26 mouse cellular contexts compared by ENCODE assay signal in genomic region chr15:79313848-79314369, GRCm38 (mm10). TPM values are rescaled to one million over a fixed set of nuclear protein-coding genes. Genes with fewer than 3 reads are reported as not detected.
A peak's percentile ranks its signal among the peaks of the same experiment; 100 is the strongest.
DNase-seq lines count a peak whose midpoint lies in the region; ATAC-seq and TF ChIP-seq lines count a peak whose summit lies in the region.
"Had no signal": no experiment of that assay in that cellular context is flagged by ENCODE, and none has a peak within 500 bp of the region (broad histone marks: within the 10 kb centered on the region; RNA-seq: fewer than 3 reads in every experiment).

No protein-coding gene starts in this region.

- no peak for DNase-seq in hindbrain, postnatal 0 days (ENCODE audit: low spot score)
- no peak for DNase-seq in lung, postnatal 4 days
- peak; percentile 50 for DNase-seq in adipocyte (ENCODE audit: low spot score)
- DNase-seq in brain, adult 2 months (ENCODE audit: low read depth, low spot score), result peak; percentile 23
- DNase-seq in left cerebral cortex, postnatal 36 days (ENCODE audit: low spot score in 2 of 2), result no peak
- DNase-seq: adrenal gland, adult 2 months; adrenal gland, postnatal 36 days; B cell, adult 2 months; cerebellum, adult 8-10 months; cerebellum, postnatal 25 days; gastrocnemius, postnatal 25 days; heart, adult 11 months; heart, postnatal 14 days; thymus, postnatal 14 days had no signal

- no peak overlapping the region for H3K4me3 ChIP-seq in hindbrain, postnatal 0 days (ENCODE audit: low read length)
- no peak overlapping the region for H3K4me3 ChIP-seq in hindbrain, embryonic 16.5 days (ENCODE audit: low read length)
- no peak overlapping the region for H3K4me3 ChIP-seq in lung, embryonic 16.5 days (ENCODE audit: low read length)
- H3K4me3 ChIP-seq: embryonic facial prominence, embryonic 10.5 days; embryonic facial prominence, embryonic 15.5 days; forebrain, embryonic 12.5 days; limb, embryonic 13.5 days; megakaryocyte, embryonic 14.5 days; midbrain, embryonic 13.5 days had no signal

- no peaks in the 10 kb centered on the region for H3K36me3 ChIP-seq in hindbrain, postnatal 0 days (ENCODE audit: insufficient read depth, low read length)
- peaks cover 5% of the 10 kb centered on the region; the same call in 1 of the 2 replicates for H3K36me3 ChIP-seq in hindbrain, embryonic 16.5 days (ENCODE audit: control insufficient read depth, insufficient read depth, low read length)
- H3K36me3 ChIP-seq in lung, embryonic 16.5 days (ENCODE audit: control insufficient read depth, insufficient read depth, low read length), result peaks cover 8% of the 10 kb centered on the region; the same call in 1 of the 2 replicates

- ATAC-seq in hindbrain, postnatal 0 days, result peak; percentile 74; the same call in 1 of the 2 replicates
- ATAC-seq in hindbrain, embryonic 16.5 days, result no peak
- peak; percentile 64; the same call in 1 of the 2 replicates for ATAC-seq in lung, embryonic 16.5 days (ENCODE audit: low read depth)
- ATAC-seq: intestine, postnatal 0 days; midbrain, embryonic 13.5 days had no signal

- no peaks in the 10 kb centered on the region for H3K27me3 ChIP-seq in hindbrain, postnatal 0 days (ENCODE audit: insufficient read depth, low read length)
- no peaks in the 10 kb centered on the region for H3K27me3 ChIP-seq in hindbrain, embryonic 16.5 days (replicated peaks; ENCODE audit: control insufficient read depth, insufficient read depth, low read length)
- no peaks in the 10 kb centered on the region for H3K27me3 ChIP-seq in lung, embryonic 16.5 days (ENCODE audit: control insufficient read depth, insufficient read depth, low read depth, low read length)
- H3K27me3 ChIP-seq: embryonic facial prominence, embryonic 15.5 days; forebrain, embryonic 12.5 days; limb, embryonic 13.5 days; megakaryocyte, embryonic 14.5 days; midbrain, embryonic 13.5 days had no signal

- intact Hi-C loops in left cerebral cortex, postnatal 36 days (cut with DNase I), result no loop called here

- H3K4me2 ChIP-seq in hindbrain, postnatal 0 days (ENCODE audit: low read depth, low read length), result no peak overlapping the region
- H3K4me2 ChIP-seq in hindbrain, embryonic 16.5 days (ENCODE audit: low read length), result no peak overlapping the region
- no peak overlapping the region for H3K4me2 ChIP-seq in lung, embryonic 16.5 days (ENCODE audit: low read depth, low read length)
- H3K4me2 ChIP-seq: embryonic facial prominence, embryonic 15.5 days; forebrain, embryonic 12.5 days; limb, embryonic 13.5 days; midbrain, embryonic 13.5 days had no signal

- H3K27ac ChIP-seq in hindbrain, postnatal 0 days, result no peak overlapping the region
- H3K27ac ChIP-seq in hindbrain, embryonic 16.5 days (ENCODE audit: low read depth, low read length), result no peak overlapping the region
- H3K27ac ChIP-seq in lung, embryonic 16.5 days (ENCODE audit: low read length), result no peak overlapping the region
- H3K27ac ChIP-seq: embryonic facial prominence, embryonic 10.5 days; embryonic facial prominence, embryonic 15.5 days; forebrain, embryonic 12.5 days; limb, embryonic 13.5 days; liver, embryonic 14.5 days; midbrain, embryonic 13.5 days had no signal

- H3K9ac ChIP-seq in hindbrain, postnatal 0 days (replicated peaks; ENCODE audit: low read length), result no peak overlapping the region
- no peak overlapping the region for H3K9ac ChIP-seq in hindbrain, embryonic 16.5 days (ENCODE audit: low read depth, low read length)
- no peak overlapping the region for H3K9ac ChIP-seq in lung, embryonic 16.5 days (ENCODE audit: low read length)
- H3K9ac ChIP-seq: embryonic facial prominence, embryonic 15.5 days; forebrain, embryonic 12.5 days; limb, embryonic 13.5 days; liver, embryonic 14.5 days; midbrain, embryonic 13.5 days had no signal

- no peaks in the 10 kb centered on the region for H3K9me3 ChIP-seq in hindbrain, postnatal 0 days (ENCODE audit: low read length)
- H3K9me3 ChIP-seq in hindbrain, embryonic 16.5 days (ENCODE audit: control insufficient read depth, low read length), result no peaks in the 10 kb centered on the region
- no peaks in the 10 kb centered on the region for H3K9me3 ChIP-seq in lung, embryonic 16.5 days (ENCODE audit: control insufficient read depth, low read length)
- H3K9me3 ChIP-seq: embryonic facial prominence, embryonic 10.5 days; embryonic facial prominence, embryonic 15.5 days; forebrain, embryonic 12.5 days; limb, embryonic 13.5 days; megakaryocyte, embryonic 14.5 days; midbrain, embryonic 13.5 days had no signal

- no peaks in the 10 kb centered on the region for H3K4me1 ChIP-seq in hindbrain, postnatal 0 days (ENCODE audit: insufficient read depth, low read length)
- H3K4me1 ChIP-seq in hindbrain, embryonic 16.5 days (ENCODE audit: control insufficient read depth, insufficient read depth, low read depth, low read length), result no peaks in the 10 kb centered on the region
- H3K4me1 ChIP-seq in lung, embryonic 16.5 days (replicated peaks; ENCODE audit: control insufficient read depth, insufficient read depth, low read length), result no peaks in the 10 kb centered on the region
- H3K4me1 ChIP-seq: embryonic facial prominence, embryonic 15.5 days; forebrain, embryonic 12.5 days; limb, embryonic 13.5 days; megakaryocyte, embryonic 14.5 days; midbrain, embryonic 13.5 days had no signal

- WGBS in hindbrain, postnatal 0 days, result 62% methylated on average over 8 of the region's 8 CpGs
- 74% methylated on average over 8 of the region's 8 CpGs for WGBS in hindbrain, embryonic 16.5 days
- 46% methylated on average over 8 of the region's 8 CpGs for WGBS in lung, embryonic 16.5 days

- TF ChIP-seq CTCF in hindbrain, postnatal 0 days (IDR thresholded peaks at IDR 0.05; ENCODE audit: low read depth), result no peak

RNA-seq across cellular contexts. Expression of gene Pla2g6, which starts 14.3 kb away (rescaled TPM):
- total RNA-seq in hindbrain, postnatal 0 days (2014; rRNA removed), result 24.3 and 28.8 TPM in 2 replicates
- 15.2 and 15.7 TPM in 2 replicates for polyA plus RNA-seq in hindbrain, postnatal 0 days (2015; fragmentation: Nextera tagmentation; extraction: Ambion mirVana)
- 23.0 and 29.3 TPM in 2 replicates for polyA plus RNA-seq in hindbrain, embryonic 16.5 days (2015; fragmentation: Nextera tagmentation; extraction: Ambion mirVana)
- polyA plus RNA-seq in lung, embryonic 16.5 days (2015; fragmentation: Nextera tagmentation; extraction: Ambion mirVana), result 20.1 and 22.4 TPM in 2 replicates
- total RNA-seq in left cerebral cortex, postnatal 36 days (2021), result 10 to 100 TPM; 21.7 to 25.9 TPM

RNA-seq across cellular contexts. Expression of gene Baiap2l2, which starts 28.6 kb away (rescaled TPM):
- total RNA-seq in hindbrain, postnatal 0 days (2014; rRNA removed), result 1.7 and 2.3 TPM in 2 replicates
- polyA plus RNA-seq in hindbrain, postnatal 0 days (2015; fragmentation: Nextera tagmentation; extraction: Ambion mirVana), result 6.5 and 6.8 TPM in 2 replicates
- 3.1 and 5.4 TPM in 2 replicates for polyA plus RNA-seq in hindbrain, embryonic 16.5 days (2015; fragmentation: Nextera tagmentation; extraction: Ambion mirVana)
- 4.1 and 6.2 TPM in 2 replicates for polyA plus RNA-seq in lung, embryonic 16.5 days (2015; fragmentation: Nextera tagmentation; extraction: Ambion mirVana)
- total RNA-seq in left cerebral cortex, postnatal 36 days (2021), result 1 to 10 TPM; 3.5 to 4.5 TPM
- total RNA-seq: adrenal gland, postnatal 36 days had no signal

RNA-seq across cellular contexts. Expression of gene Maff, which starts 32.5 kb away (rescaled TPM):
- 4.0 and 5.4 TPM in 2 replicates for total RNA-seq in hindbrain, postnatal 0 days (2014; rRNA removed)
- 1.7 and 2.0 TPM in 2 replicates for polyA plus RNA-seq in hindbrain, postnatal 0 days (2015; fragmentation: Nextera tagmentation; extraction: Ambion mirVana)
- polyA plus RNA-seq in hindbrain, embryonic 16.5 days (2015; fragmentation: Nextera tagmentation; extraction: Ambion mirVana), result 1.1 and 1.2 TPM in 2 replicates
- polyA plus RNA-seq in lung, embryonic 16.5 days (2015; fragmentation: Nextera tagmentation; extraction: Ambion mirVana), result 5.2 and 6.5 TPM in 2 replicates
- 1 to 10 TPM; 1.6 to 2.0 TPM for total RNA-seq in left cerebral cortex, postnatal 36 days (2021)

RNA-seq across cellular contexts. Expression of gene Slc16a8, which starts 59.3 kb away (rescaled TPM):
- total RNA-seq in hindbrain, postnatal 0 days (2014; rRNA removed), result 1.0 and 2.0 TPM in 2 replicates
- polyA plus RNA-seq in hindbrain, postnatal 0 days (2015; fragmentation: Nextera tagmentation; extraction: Ambion mirVana), result 3.1 and 3.7 TPM in 2 replicates
- 1.4 and 2.0 TPM in 2 replicates for polyA plus RNA-seq in hindbrain, embryonic 16.5 days (2015; fragmentation: Nextera tagmentation; extraction: Ambion mirVana)
- 0.13 and 0.19 TPM in 2 replicates for polyA plus RNA-seq in lung, embryonic 16.5 days (2015; fragmentation: Nextera tagmentation; extraction: Ambion mirVana)
- total RNA-seq in left cerebral cortex, postnatal 36 days (2021), result under 1 TPM in 1 of 2 experiments, not detected in 1; 0.17 TPM
- total RNA-seq: adrenal gland, adult 2 months; adrenal gland, postnatal 36 days; left cerebral cortex, adult 18-20 months; monocyte, adult 5-6 weeks had no signal
- polyA plus RNA-seq: intestine, postnatal 0 days; liver, embryonic 14.5 days had no signal

Comparison
In these comparisons a context has a peak if more than half of its experiments do, and no peak if none do; other contexts are left out.
1. DNase-seq: peak in adipocyte (single experiment) and brain, adult 2 months (single experiment); none in hindbrain, postnatal 0 days (single experiment), lung, postnatal 4 days (0 of 2) and left cerebral cortex, postnatal 36 days (0 of 2).